Comparison of ENCODE assay signal across 20 mouse cellular contexts in the genomic region with DNA sequence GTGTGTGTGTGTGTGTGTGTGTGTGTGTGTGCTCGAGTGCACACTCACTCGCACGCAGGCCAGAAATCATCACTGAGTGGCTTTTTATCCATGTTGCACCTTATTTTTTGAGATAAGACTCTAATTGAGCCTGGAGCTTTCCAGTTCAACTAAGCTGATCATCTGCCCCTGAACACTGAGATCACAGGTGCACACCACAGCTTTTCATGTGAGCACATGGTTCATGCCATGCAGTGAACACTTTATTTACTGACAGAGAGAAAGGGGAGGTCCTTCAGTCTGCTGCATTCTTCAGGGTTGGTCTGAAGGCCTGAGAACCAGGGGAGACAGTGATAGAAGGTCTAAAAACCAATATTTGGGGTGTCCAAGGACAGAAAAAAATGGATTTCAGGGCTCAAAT.
A peak's percentile ranks its signal among the peaks of the same experiment; 100 is the strongest.
DNase-seq lines count a peak whose midpoint lies in the region; TF ChIP-seq lines count a peak whose summit lies in the region.
"Had no signal": no experiment of that assay in that cellular context is flagged by ENCODE, and none has a peak within 500 bp of the region (broad histone marks: within the 10 kb centered on the region; RNA-seq: fewer than 3 reads in every experiment).

No protein-coding gene starts in this region.

- no peaks in the 10 kb centered on the region for H3K36me3 ChIP-seq in thymus, adult 2 months (ENCODE audit: control insufficient read depth, insufficient read depth, low read length)
- no peaks in the 10 kb centered on the region for H3K36me3 ChIP-seq in limb, embryonic 10.5 days
- H3K36me3 ChIP-seq: embryonic facial prominence, embryonic 10.5 days; forebrain, embryonic 15.5 days; heart, embryonic 10.5 days; hindbrain, embryonic 13.5 days had no signal

- no peak overlapping the region for H3K4me3 ChIP-seq in thymus, adult 2 months (ENCODE audit: control insufficient read depth, insufficient read depth, low read length)
- no peak overlapping the region for H3K4me3 ChIP-seq in limb, embryonic 10.5 days
- H3K4me3 ChIP-seq: embryonic facial prominence, embryonic 10.5 days; forebrain, embryonic 15.5 days; heart, embryonic 10.5 days; hindbrain, embryonic 13.5 days had no signal

- H3K27ac ChIP-seq in thymus, adult 2 months (ENCODE audit: control insufficient read depth, insufficient read depth, low read length) = peak overlapping the region; percentile 61
- H3K27ac ChIP-seq in limb, embryonic 10.5 days = no peak overlapping the region
- H3K27ac ChIP-seq: embryonic facial prominence, embryonic 10.5 days; forebrain, embryonic 15.5 days; heart, embryonic 10.5 days; hindbrain, embryonic 13.5 days; hindbrain, postnatal 0 days had no signal

- no peak for TF ChIP-seq POLR2A in thymus, adult 2 months (IDR thresholded peaks at IDR 0.05; ENCODE audit: control insufficient read depth, extremely low read depth, insufficient read depth, low read length, poor library complexity)

- peak; percentile 55 to 57 for DNase-seq in CD8-positive naive resting alpha-beta T cell, adult 2 months (ENCODE audit: low read depth in 2 of 2, low spot score in 2 of 2)
- DNase-seq in thymus, adult 2 months = peak; percentile 59
- peak; percentile 70 for DNase-seq in thymus, postnatal 25 days
- DNase-seq in limb, embryonic 10.5 days (ENCODE audit: low spot score) = no peak
- DNase-seq in yolk sac, embryonic 10.5 days (ENCODE audit: low spot score) = no peak
- no peak for DNase-seq in cerebellum, postnatal 14 days
- DNase-seq: adrenal gland, adult 2 months; adrenal gland, postnatal 25 days; cerebellum, adult 18-20 months; cerebellum, adult 9-11 months; gastrocnemius, postnatal 36 days; heart, adult 18-20 months; heart, postnatal 14 days had no signal

- 92% methylated on average over 3 of the region's 3 CpGs for WGBS in thymus, adult 2 months
- WGBS in limb, embryonic 10.5 days = 97% methylated on average over 3 of the region's 3 CpGs

- no peaks in the 10 kb centered on the region for H3K9me3 ChIP-seq in limb, embryonic 10.5 days (replicated peaks)
- H3K9me3 ChIP-seq: embryonic facial prominence, embryonic 10.5 days; forebrain, embryonic 15.5 days; heart, embryonic 10.5 days; hindbrain, embryonic 13.5 days had no signal

- H3K4me1 ChIP-seq in thymus, adult 2 months (replicated peaks; ENCODE audit: control insufficient read depth, insufficient read depth, low read length) = peaks cover 28% of the 10 kb centered on the region
- no peaks in the 10 kb centered on the region for H3K4me1 ChIP-seq in limb, embryonic 10.5 days
- H3K4me1 ChIP-seq: forebrain, embryonic 15.5 days; hindbrain, embryonic 13.5 days had no signal

- no peak for TF ChIP-seq CTCF in thymus, adult 2 months (IDR thresholded peaks at IDR 0.05; ENCODE audit: borderline replicate concordance, control insufficient read depth, extremely low read depth, insufficient read depth, low read length, poor library complexity)

- H3K27me3 ChIP-seq in thymus, adult 2 months (ENCODE audit: control insufficient read depth, insufficient read depth, low read length) = no peaks in the 10 kb centered on the region
- no peaks in the 10 kb centered on the region for H3K27me3 ChIP-seq in limb, embryonic 10.5 days (ENCODE audit: low read depth, poor library complexity, severe bottlenecking)
- H3K27me3 ChIP-seq: CH12.LX; forebrain, embryonic 15.5 days; hindbrain, embryonic 13.5 days; Patski had no signal

Comparison
In these comparisons a context has a peak if more than half of its experiments do, and no peak if none do; other contexts are left out.
1. DNase-seq: peak in CD8-positive naive resting alpha-beta T cell, adult 2 months (2 of 2), thymus, adult 2 months (single experiment) and thymus, postnatal 25 days (single experiment); none in limb, embryonic 10.5 days (single experiment), yolk sac, embryonic 10.5 days (single experiment) and cerebellum, postnatal 14 days (0 of 2).